Mouse (Mus musculus): ENCODE measurements around the gene Aanat.

Gene Aanat

GRCm38 (mm10) chr11:116574982-116575381 lies 11.2 kb upstream of the Aanat start:
- no peak for DNase-seq (ENCODE audit: low spot score in 2 of 2)

GRCm38 (mm10) chr11:116575396-116575795 lies 10.8 kb upstream of the Aanat start:
- no peak for DNase-seq (ENCODE audit: low spot score in 2 of 2)

GRCm38 (mm10) chr11:116579280-116579679 lies 7.0 kb upstream of the Aanat start:
- DNase-seq (ENCODE audit: low spot score in 2 of 2): no peak

- peak in 1 of 2 experiments; percentile 31 for DNase-seq (ENCODE audit: low spot score in 2 of 2)
These were observed 6.1 kb upstream of the Aanat start for GRCm38 (mm10) chr11:116580031-116580652.

GRCm38 (mm10) chr11:116580711-116581375 lies 5.4 kb upstream of the Aanat start:
- DNase-seq (ENCODE audit: low spot score in 2 of 2): peak; percentile 48 to 59

- DNase-seq (ENCODE audit: low spot score in 2 of 2): peak; percentile 83 to 85
These were observed 4.8 kb upstream of the Aanat start, which contains the start of gene Ube2o for GRCm38 (mm10) chr11:116581376-116581814. TSS of gene Ube2o (minus strand) at chr11:116581447.

GRCm38 (mm10) chr11:116585682-116586081 lies 550 bp upstream of the Aanat start:
- DNase-seq (ENCODE audit: low spot score in 2 of 2): no peak

- DNase-seq (ENCODE audit: low spot score in 2 of 2): peak; percentile 54 to 76
These were observed 784 bp downstream of the Aanat start for GRCm38 (mm10) chr11:116586801-116587631.

- no peak for DNase-seq (ENCODE audit: low spot score in 2 of 2)
These were observed 2.8 kb downstream of the Aanat start for GRCm38 (mm10) chr11:116589020-116589531.

- no peak for DNase-seq (ENCODE audit: low spot score in 2 of 2)
These were observed 3.3 kb downstream of the Aanat start for GRCm38 (mm10) chr11:116589574-116589973.

GRCm38 (mm10) chr11:116591621-116592020 lies 5.4 kb downstream of the Aanat start:
- no peak for DNase-seq (ENCODE audit: low spot score in 2 of 2)

- peak; percentile 97 to 98 for DNase-seq (ENCODE audit: low spot score in 2 of 2)
These were observed 6.2 kb downstream of the Aanat start for GRCm38 (mm10) chr11:116592428-116592827.

GRCm38 (mm10) chr11:116593345-116593744 lies 7.1 kb downstream of the Aanat start:
- DNase-seq (ENCODE audit: low spot score in 2 of 2): no peak

GRCm38 (mm10) chr11:116596766-116597165 lies 10.5 kb downstream of the Aanat start:
- no peak for DNase-seq (ENCODE audit: low spot score in 2 of 2)

GRCm38 (mm10) chr11:116598193-116598592 lies 12.0 kb downstream of the Aanat start:
- DNase-seq (ENCODE audit: low spot score in 2 of 2): no peak

- DNase-seq (ENCODE audit: low spot score in 2 of 2): no peak
These were observed 13.0 kb downstream of the Aanat start for GRCm38 (mm10) chr11:116599230-116599629.

- DNase-seq (ENCODE audit: low spot score in 2 of 2): no peak
These were observed 14.9 kb downstream of the Aanat start for GRCm38 (mm10) chr11:116601166-116601565.

- DNase-seq (ENCODE audit: low spot score in 2 of 2): no peak
These were observed 15.8 kb downstream of the Aanat start for GRCm38 (mm10) chr11:116602043-116602442.

- DNase-seq (ENCODE audit: low spot score in 2 of 2): no peak
These were observed 17.1 kb downstream of the Aanat start for GRCm38 (mm10) chr11:116603339-116603738.

- no peak for DNase-seq (ENCODE audit: low spot score in 2 of 2)
These were observed 17.9 kb downstream of the Aanat start for GRCm38 (mm10) chr11:116604097-116604496.

- no peak for DNase-seq (ENCODE audit: low spot score in 2 of 2)
These were observed 21.5 kb downstream of the Aanat start for GRCm38 (mm10) chr11:116607717-116608116.

GRCm38 (mm10) chr11:116609965-116610630 lies 23.9 kb downstream of the Aanat start:
- DNase-seq (ENCODE audit: low spot score in 2 of 2): no peak
